ENCODE assay signal across 10 mouse cellular contexts in the genomic region with DNA sequence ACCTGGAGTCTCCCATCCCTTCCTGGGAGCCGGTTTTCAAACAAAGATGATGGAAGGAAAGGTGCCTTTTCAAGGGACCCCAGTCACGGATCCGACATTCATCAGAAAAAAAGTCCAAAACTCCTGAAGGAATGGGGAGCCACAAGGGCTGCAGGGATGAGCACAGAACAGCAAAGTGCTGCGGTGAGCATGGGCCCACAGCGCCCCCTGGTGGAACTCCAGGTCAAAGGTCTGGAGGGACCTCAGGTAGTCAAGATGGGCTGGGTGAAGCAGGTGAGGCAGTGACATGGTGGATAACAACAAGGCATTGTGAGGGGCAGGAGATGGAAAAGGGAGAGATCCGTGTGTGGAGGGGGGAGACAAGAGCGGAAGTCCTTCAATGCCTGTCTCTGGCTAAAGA. TPM values are rescaled to one million over a fixed set of nuclear protein-coding genes. Genes with fewer than 3 reads are reported as not detected.
DNase-seq lines count a peak whose midpoint lies in the region; ATAC-seq and TF ChIP-seq lines count a peak whose summit lies in the region.
"Had no signal": no experiment of that assay in that cellular context is flagged by ENCODE, and none has a peak within 500 bp of the region (broad histone marks: within the 10 kb centered on the region; RNA-seq: fewer than 3 reads in every experiment).

No protein-coding gene starts in this region.

- H3K27ac ChIP-seq in liver, postnatal 0 days (ENCODE audit: low read depth), result no peak overlapping the region
- no peak overlapping the region for H3K27ac ChIP-seq in thymus, adult 2 months (ENCODE audit: control insufficient read depth, insufficient read depth, low read length)
- H3K27ac ChIP-seq: embryonic facial prominence, embryonic 13.5 days had no signal

- intact Hi-C loops in gastrocnemius, postnatal 36 days (cut with DNase I), result loop anchor here (1.0 to 5.0 kb wide), 3 partner anchors 55 to 157 kb away; no protein-coding TSS in a partner anchor

- no peak overlapping the region for H3K4me2 ChIP-seq in liver, postnatal 0 days (ENCODE audit: low read depth, low read length)
- H3K4me2 ChIP-seq: embryonic facial prominence, embryonic 13.5 days had no signal

- no peak for TF ChIP-seq EP300 in liver, postnatal 0 days (IDR thresholded peaks at IDR 0.05; ENCODE audit: low read depth)

- no peaks in the 10 kb centered on the region for H3K9me3 ChIP-seq in liver, postnatal 0 days (ENCODE audit: low read length)
- H3K9me3 ChIP-seq: embryonic facial prominence, embryonic 13.5 days had no signal

- peak; percentile 51; the same call in 1 of the 2 replicates for ATAC-seq in common myeloid progenitor, adult 5-6 weeks (replicated peaks; ENCODE audit: low read depth, poor library complexity, severe bottlenecking)
- peak; percentile 52; the same call in 1 of the 2 replicates for ATAC-seq in liver, postnatal 0 days

- H3K9ac ChIP-seq in liver, postnatal 0 days (replicated peaks), result no peak overlapping the region
- H3K9ac ChIP-seq: embryonic facial prominence, embryonic 13.5 days had no signal

- 9% methylated on average over 7 of the region's 7 CpGs for WGBS in liver, postnatal 0 days (ENCODE audit: insufficient replicate concordance)
- 16% methylated on average over 7 of the region's 7 CpGs for WGBS in thymus, adult 2 months

- no peaks in the 10 kb centered on the region for H3K4me1 ChIP-seq in liver, postnatal 0 days (ENCODE audit: insufficient read depth)
- H3K4me1 ChIP-seq in thymus, adult 2 months (replicated peaks; ENCODE audit: control insufficient read depth, insufficient read depth, low read length), result no peaks in the 10 kb centered on the region

- peak; percentile 90 for DNase-seq in B cell, adult 2 months
- peak; percentile 78 to 92 for DNase-seq in adrenal gland, adult (ENCODE audit: inconsistent age in 2 of 2, low spot score in 1 of 2)
- DNase-seq in gastrocnemius, postnatal 36 days, result peak; percentile 70 to 75
- peak; percentile 92 for DNase-seq in kidney, postnatal 10 days
- DNase-seq in liver, postnatal 0 days, result peak; percentile 87
- DNase-seq in ovary, postnatal 10 days (ENCODE audit: low spot score), result peak; percentile 65
- DNase-seq in thymus, adult 2 months, result peak; percentile 73

- H3K27me3 ChIP-seq in liver, postnatal 0 days (ENCODE audit: insufficient read depth, low read length), result no peaks in the 10 kb centered on the region
- no peaks in the 10 kb centered on the region for H3K27me3 ChIP-seq in thymus, adult 2 months (ENCODE audit: control insufficient read depth, insufficient read depth, low read length)
- H3K27me3 ChIP-seq: embryonic facial prominence, embryonic 13.5 days had no signal

- TF ChIP-seq CTCF in liver, postnatal 0 days (IDR thresholded peaks at IDR 0.05; ENCODE audit: low read depth), result peak; percentile 99
- TF ChIP-seq CTCF in thymus, adult 2 months (IDR thresholded peaks at IDR 0.05; ENCODE audit: borderline replicate concordance, control insufficient read depth, extremely low read depth, insufficient read depth, low read length, poor library complexity), result peak; percentile 94

- no peak overlapping the region for H3K4me3 ChIP-seq in liver, postnatal 0 days (ENCODE audit: low read depth, low read length)
- no peak overlapping the region for H3K4me3 ChIP-seq in thymus, adult 2 months (ENCODE audit: control insufficient read depth, insufficient read depth, low read length)
- H3K4me3 ChIP-seq: embryonic facial prominence, embryonic 13.5 days; myocyte had no signal

- no peaks in the 10 kb centered on the region for H3K36me3 ChIP-seq in liver, postnatal 0 days (replicated peaks; ENCODE audit: insufficient read depth, low read length)
- no peaks in the 10 kb centered on the region for H3K36me3 ChIP-seq in thymus, adult 2 months (ENCODE audit: control insufficient read depth, insufficient read depth, low read length)

- no peak for TF ChIP-seq POLR2A in thymus, adult 2 months (IDR thresholded peaks at IDR 0.05; ENCODE audit: control insufficient read depth, extremely low read depth, insufficient read depth, low read length, poor library complexity)

RNA-seq across cellular contexts. Expression of a gene that starts 24.9 kb away (rescaled TPM):
- not detected in 2 replicates for total RNA-seq in common myeloid progenitor, adult 5-6 weeks (2017)
- 1 to 10 TPM; 2.2 TPM for total RNA-seq in gastrocnemius, postnatal 36 days (2021)
- polyA plus RNA-seq in liver, postnatal 0 days (2015; fragmentation: Nextera tagmentation; extraction: Ambion mirVana), result 0.64 and 0.67 TPM in 2 replicates
- 2.2 and 3.1 TPM in 2 replicates for polyA plus RNA-seq in thymus, adult 2 months (2012; rRNA removed)

RNA-seq across cellular contexts. Expression of a gene that starts 53.8 kb away (rescaled TPM):
- not detected in 2 replicates for total RNA-seq in common myeloid progenitor, adult 5-6 weeks (2017)
- total RNA-seq in gastrocnemius, postnatal 36 days (2021), result not detected
- polyA plus RNA-seq in liver, postnatal 0 days (2015; fragmentation: Nextera tagmentation; extraction: Ambion mirVana), result not detected in 2 replicates
- 0.06 and 0.32 TPM in 2 replicates for polyA plus RNA-seq in thymus, adult 2 months (2012; rRNA removed)
- polyA plus RNA-seq: embryonic facial prominence, embryonic 13.5 days; myocyte had no signal

RNA-seq across cellular contexts. Expression of a gene that starts 57.9 kb away (rescaled TPM):
- 3.8 and 5.4 TPM in 2 replicates for total RNA-seq in common myeloid progenitor, adult 5-6 weeks (2017)
- total RNA-seq in gastrocnemius, postnatal 36 days (2021), result 10 to 100 TPM; 41.0 to 53.1 TPM
- 44.4 and 59.7 TPM in 2 replicates for polyA plus RNA-seq in liver, postnatal 0 days (2015; fragmentation: Nextera tagmentation; extraction: Ambion mirVana)
- polyA plus RNA-seq in thymus, adult 2 months (2012; rRNA removed), result 32.8 and 37.6 TPM in 2 replicates
